Mouse (Mus musculus) lung, postnatal 0 days (tissue): ENCODE data around the gene 4930432M17Rik. TPM values are rescaled to one million over a fixed set of nuclear protein-coding genes. Genes with fewer than 3 reads are reported as not detected.

Experiments used
- ATAC-seq: fragments of 200-750 bp; cut with Nextera tagmentation; 2 replicates; pipeline ENCODE4 v1.8.0; 2017; ENCODE audit warnings: moderate library complexity
- DNase-seq: peaks from one replicate; pipeline ENCODE4 v3.0.0-alpha.2; 2016; ENCODE audit warnings: low spot score
- H3K27ac ChIP-seq: fragments of 300-500 bp; sonication (generic); 2 replicates; pipeline ENCODE4 v1.5.1; 2014; ENCODE audit warnings: antibody characterized with exemption, mild to moderate bottlenecking, low read length, mixed read lengths
- H3K27me3 ChIP-seq: fragments of 300-500 bp; sonication (generic); replicated peaks from 2 replicates; pipeline ENCODE4 v1.6.1; 2014; ENCODE audit warnings: low read length, mixed read lengths; ENCODE audit not compliant: insufficient read depth
- H3K36me3 ChIP-seq: fragments of 300-500 bp; sonication (generic); 2 replicates; pipeline ENCODE4 v1.6.1; 2014; ENCODE audit warnings: low read length, mixed read lengths; ENCODE audit not compliant: insufficient read depth
- H3K4me1 ChIP-seq: fragments of 300-500 bp; sonication (generic); 2 replicates; pipeline ENCODE4 v1.6.1; 2014; ENCODE audit warnings: antibody characterized with exemption, low read depth, low read length, mixed read lengths; ENCODE audit not compliant: insufficient read depth
- H3K4me2 ChIP-seq: fragments of 300-500 bp; sonication (generic); replicated peaks from 2 replicates; pipeline ENCODE4 v1.6.1; 2014; ENCODE audit warnings: low read depth, mild to moderate bottlenecking, low read length, moderate library complexity, mixed read lengths
- H3K4me3 ChIP-seq: fragments of 300-500 bp; sonication (generic); 2 replicates; pipeline ENCODE4 v1.5.1; 2014; ENCODE audit warnings: low read depth, low read length
- H3K9ac ChIP-seq: fragments of 300-500 bp; sonication (generic); replicated peaks from 2 replicates; pipeline ENCODE4 v1.6.1; 2014; ENCODE audit warnings: low read depth, mild to moderate bottlenecking
- H3K9me3 ChIP-seq: fragments of 300-500 bp; sonication (generic); 2 replicates; pipeline ENCODE4 v1.6.1; 2016; ENCODE audit warnings: low read length, mixed read lengths
- CTCF ChIP-seq: IDR thresholded peaks from 2 replicates; pipeline ENCODE4 v1.5.1; 2016; ENCODE audit warnings: antibody characterized with exemption, mild to moderate bottlenecking
- EP300 ChIP-seq: IDR thresholded peaks from 2 replicates; pipeline ENCODE4 v1.6.1; 2016; ENCODE audit warnings: antibody characterized with exemption, mild to moderate bottlenecking, control low read depth
- WGBS: fragments of 180-500 bp; shearing (Covaris S2); extraction: QIAGEN DNeasy Blood & Tissue Kit; methylation state at CpG from one replicate; pipeline ENCODE4 v1.1.7; 2014; 5-methylcytosine and 5-hydroxymethylcytosine counted together
- polyA plus RNA-seq: library from polyadenylated mRNA; unstranded; fragments of >200 nt; fragmentation: Nextera tagmentation; extraction: Ambion mirVana; gene quantifications from 2 replicates; pipeline ENCODE4 v1.2.1, GENCODE M21; 2015

Gene 4930432M17Rik
- polyA plus RNA-seq, 1 experiment from 2014 or later: not detected

GRCm38 (mm10) chr3:121699849-121700248 is 29.3 kb downstream of the 4930432M17Rik start:
- H3K36me3 ChIP-seq: no peaks in the 10 kb centered on the region
- H3K9ac ChIP-seq: no peak overlapping the region
- no peak overlapping the region for H3K27ac ChIP-seq
- no peaks in the 10 kb centered on the region for H3K9me3 ChIP-seq
- ATAC-seq (no peak), DNase-seq (no peak)
- no peaks in the 10 kb centered on the region for H3K4me1 ChIP-seq
- WGBS: 61% methylated on average over 4 of the region's 4 CpGs
- H3K4me3 ChIP-seq: no peak overlapping the region
- H3K27me3 ChIP-seq: no peaks in the 10 kb centered on the region
- TF ChIP-seq EP300: no peak
- TF ChIP-seq CTCF: no peak
- H3K4me2 ChIP-seq: no peak overlapping the region

- TF ChIP-seq CTCF (no peak), EP300 (no peak)
- H3K36me3 ChIP-seq: no peaks in the 10 kb centered on the region
- H3K4me1 ChIP-seq: no peaks in the 10 kb centered on the region
- H3K27ac ChIP-seq: no peak overlapping the region
- no peak overlapping the region for H3K4me2 ChIP-seq
- no peak overlapping the region for H3K9ac ChIP-seq
- no peak overlapping the region for H3K4me3 ChIP-seq
- no peaks in the 10 kb centered on the region for H3K9me3 ChIP-seq
- 28% methylated on average over 8 of the region's 8 CpGs for WGBS
- no peak for ATAC-seq
- H3K27me3 ChIP-seq: no peaks in the 10 kb centered on the region
- no peak for DNase-seq
These were observed 29.9 kb downstream of the 4930432M17Rik start for GRCm38 (mm10) chr3:121700364-121700952.

GRCm38 (mm10) chr3:121703155-121703879 is 32.8 kb downstream of the 4930432M17Rik start:
- WGBS: 83% methylated on average over 7 of the region's 7 CpGs
- no peak for DNase-seq
- Histone ChIP-seq H3K4me1 (no peaks in the 10 kb centered on the region), H3K27me3 (no peaks in the 10 kb centered on the region), H3K36me3 (no peaks in the 10 kb centered on the region), H3K4me2 (no peak overlapping the region), H3K27ac (no peak overlapping the region), H3K9me3 (no peaks in the 10 kb centered on the region), H3K4me3 (no peak overlapping the region), H3K9ac (no peak overlapping the region)
- no peak for TF ChIP-seq EP300
- TF ChIP-seq CTCF: no peak
- no peak for ATAC-seq

- no peak for ATAC-seq
- TF ChIP-seq EP300: no peak
- TF ChIP-seq CTCF: no peak
- WGBS: 83% methylated on average over 3 of the region's 3 CpGs
These were observed 33.3 kb downstream of the 4930432M17Rik start for GRCm38 (mm10) chr3:121703880-121704243.

GRCm38 (mm10) chr3:121706087-121706486 is 35.5 kb downstream of the 4930432M17Rik start:
- 44% methylated on average over 5 of the region's 5 CpGs for WGBS
- Histone ChIP-seq H3K4me3 (no peak overlapping the region), H3K27me3 (no peaks in the 10 kb centered on the region), H3K9ac (no peak overlapping the region), H3K4me2 (no peak overlapping the region), H3K27ac (no peak overlapping the region), H3K9me3 (no peaks in the 10 kb centered on the region), H3K4me1 (no peaks in the 10 kb centered on the region), H3K36me3 (no peaks in the 10 kb centered on the region)
- ATAC-seq (no peak), DNase-seq (no peak)
- TF ChIP-seq EP300: no peak
- no peak for TF ChIP-seq CTCF

More at GRCm38 (mm10) chr3:121703880-121704243, 33.3 kb downstream of the 4930432M17Rik start:
- no peak for DNase-seq
- Histone ChIP-seq H3K27me3 (no peaks in the 10 kb centered on the region), H3K4me1 (no peaks in the 10 kb centered on the region), H3K36me3 (no peaks in the 10 kb centered on the region), H3K4me2 (no peak overlapping the region), H3K4me3 (no peak overlapping the region), H3K9ac (no peak overlapping the region), H3K9me3 (no peaks in the 10 kb centered on the region), H3K27ac (no peak overlapping the region)

- Histone ChIP-seq H3K27me3 (no peaks in the 10 kb centered on the region), H3K4me3 (no peak overlapping the region), H3K36me3 (no peaks in the 10 kb centered on the region), H3K9ac (no peak overlapping the region), H3K9me3 (no peaks in the 10 kb centered on the region), H3K27ac (no peak overlapping the region), H3K4me1 (no peaks in the 10 kb centered on the region), H3K4me2 (no peak overlapping the region)
- no peak for DNase-seq
- WGBS: 89% methylated on average over 4 of the region's 4 CpGs
- no peak for TF ChIP-seq CTCF
- TF ChIP-seq EP300: no peak
- no peak for ATAC-seq
These were observed 36.5 kb downstream of the 4930432M17Rik start for GRCm38 (mm10) chr3:121707106-121707505.
